Mouse (Mus musculus) gastrocnemius, postnatal 10 days (tissue): ENCODE results near the gene Prdx6. TPM values are rescaled to one million over a fixed set of nuclear protein-coding genes. Genes with fewer than 3 reads are reported as not detected.
"Not testable (repeated sequence)": the region's sequence is repeated elsewhere in the genome, so short reads cannot be mapped to it uniquely, and the experiment has no call there.

ENCODE experiments used
- DNase-seq: peaks from one replicate; pipeline ENCODE4 v3.0.0; 2021; ENCODE audit warnings: mixed read lengths
- total RNA-seq, 2 experiments: library from RNA; stranded (reverse); gene quantifications; 2 replicates each; pipeline ENCODE4 v1.2.3; 2021

The Prdx6 gene
- total RNA-seq, 2 experiments from 2014 or later = 78.5 to 78.8 TPM

DNA sequence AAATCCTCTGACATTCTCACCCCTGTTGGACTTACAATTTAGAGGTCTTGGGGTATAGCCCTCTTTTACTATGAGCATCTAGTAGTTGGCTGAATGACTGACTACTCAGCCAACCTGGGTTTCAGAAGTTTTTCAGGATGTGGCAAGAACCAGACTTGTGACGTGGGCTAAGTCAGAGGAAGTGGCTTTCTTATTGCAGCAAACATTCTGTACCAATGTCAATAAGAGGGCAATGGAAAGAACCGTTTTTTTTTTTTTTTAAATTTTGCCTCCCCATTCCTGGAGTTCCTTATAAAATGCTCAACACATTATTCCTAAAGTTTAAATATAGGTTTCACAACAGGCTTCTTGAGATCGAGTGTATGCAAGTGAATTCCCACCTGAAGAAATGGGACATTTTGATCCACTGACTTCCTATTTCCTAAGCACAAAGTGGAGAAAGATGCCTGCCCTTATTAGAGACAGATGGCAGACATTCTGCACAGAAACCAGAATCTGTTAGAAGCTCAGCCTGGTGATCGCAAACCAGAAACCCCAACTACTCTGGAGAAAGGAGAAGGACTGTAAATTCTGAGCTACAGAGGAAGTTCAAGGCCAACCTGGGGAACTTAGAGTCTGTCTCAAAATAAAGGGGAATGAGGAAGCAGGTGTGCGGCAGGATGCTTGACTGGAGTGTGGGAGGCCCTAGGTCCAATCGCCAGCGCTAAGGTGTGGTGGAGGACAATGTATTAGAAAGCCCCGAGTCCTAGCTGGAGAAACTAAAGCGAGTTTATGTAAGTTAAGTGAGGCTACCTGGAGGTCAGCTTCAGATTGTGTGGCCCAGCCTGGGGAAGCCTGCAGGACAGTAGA, 622 bp upstream of the Prdx6 start:
- DNase-seq = no peak

DNA sequence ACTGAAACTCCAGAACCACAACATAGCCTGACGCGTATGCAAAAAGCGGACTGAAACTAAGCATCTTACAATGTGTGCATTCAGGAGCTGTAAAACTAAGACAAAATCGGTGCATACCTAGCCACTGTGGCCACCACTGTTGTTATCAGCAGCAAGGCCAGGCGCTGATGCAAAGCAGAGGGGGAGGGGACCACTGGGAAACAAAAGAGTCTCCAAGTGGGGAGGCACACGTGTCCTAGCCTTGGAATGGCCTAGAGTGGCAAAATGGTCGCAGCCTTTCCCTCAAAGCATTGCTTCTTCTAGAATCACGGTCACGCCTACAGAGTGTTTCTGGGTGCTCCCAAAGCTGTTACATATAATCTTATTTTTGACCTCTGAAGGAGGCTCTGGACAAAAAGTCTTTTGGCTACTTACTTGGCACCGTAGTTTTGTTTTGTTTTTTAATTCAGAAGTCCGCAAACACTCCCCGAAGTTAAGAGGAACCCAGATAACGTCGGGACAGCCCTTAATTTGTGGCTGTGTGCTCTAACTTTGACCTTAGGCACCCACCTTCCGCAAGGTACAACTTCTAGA, 902 bp downstream of the Prdx6 start:
- peak; percentile 11 for DNase-seq

DNA sequence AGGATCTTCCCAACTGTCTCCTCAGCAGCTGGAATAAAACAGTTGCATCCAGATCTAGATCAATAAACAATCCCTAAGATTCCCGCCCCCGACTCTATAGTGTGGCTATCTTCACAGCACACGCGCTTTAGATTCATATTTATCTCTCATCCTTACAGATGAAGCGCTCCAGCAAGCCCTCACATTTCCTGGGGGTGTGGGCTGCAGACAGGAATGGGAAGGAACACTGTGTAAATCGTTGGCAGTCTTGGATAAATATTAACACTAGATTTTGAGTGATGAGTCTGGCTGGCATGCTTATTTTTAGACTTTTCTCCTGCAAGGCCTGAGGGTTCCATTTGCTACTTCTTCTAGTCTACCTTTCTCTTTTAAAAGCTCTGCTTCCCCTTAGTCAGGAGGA, 1.6 kb downstream of the Prdx6 start:
- DNase-seq = no peak

DNA sequence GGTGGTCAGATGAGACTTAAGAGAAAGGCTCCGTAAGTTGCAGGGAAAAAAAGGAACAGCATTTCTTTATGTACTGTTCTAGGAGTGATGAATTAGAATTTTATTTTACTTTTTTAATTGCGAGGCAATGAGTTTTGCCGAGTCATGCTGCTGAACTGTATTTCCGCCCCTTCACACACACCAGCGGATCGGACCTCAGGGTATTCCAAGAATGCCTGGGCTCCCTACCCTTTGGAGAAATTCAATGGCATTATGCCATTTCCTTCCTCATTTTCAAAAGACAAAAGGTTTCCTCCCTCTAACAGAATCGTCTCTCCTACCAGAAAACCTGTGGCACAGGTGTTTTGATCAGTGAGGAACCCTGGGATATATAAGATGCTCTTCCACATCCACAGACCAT, 2.3 kb downstream of the Prdx6 start:
- DNase-seq = no peak

GRCm38 (mm10) chr1:161247643-161248580, 3.1 kb downstream of the Prdx6 start:
- no peak for DNase-seq

- no peak for DNase-seq
Measured at GRCm38 (mm10) chr1:161247176-161247575, 3.8 kb downstream of the Prdx6 start.

- DNase-seq = no peak
Measured at GRCm38 (mm10) chr1:161237750-161238149, 13.3 kb downstream of the Prdx6 start.

GRCm38 (mm10) chr1:161237339-161237738, 13.7 kb downstream of the Prdx6 start:
- DNase-seq = no peak

- DNase-seq = peak; percentile 12
Measured at GRCm38 (mm10) chr1:161233226-161233839, 17.7 kb downstream of the Prdx6 start.

DNA sequence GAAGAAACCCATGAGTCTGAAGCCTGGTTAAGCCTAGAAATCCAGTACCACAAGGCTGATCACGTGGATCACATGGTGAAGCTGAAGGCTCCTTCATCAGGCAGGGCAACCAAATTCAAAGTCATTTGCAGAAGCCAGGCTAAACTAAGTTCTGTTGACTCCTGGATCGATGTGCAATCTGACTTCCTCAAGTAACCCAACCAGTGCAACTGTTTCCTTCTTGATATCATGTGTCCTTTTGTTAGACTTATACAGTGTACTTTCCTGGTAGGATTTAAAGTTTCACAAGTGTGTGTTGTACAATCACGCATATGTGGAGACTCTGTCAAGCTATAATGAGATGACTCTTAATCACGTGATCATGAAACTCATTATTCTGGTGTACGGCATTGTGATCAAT, 18.8 kb downstream of the Prdx6 start:
- no peak for DNase-seq

GRCm38 (mm10) chr1:161224837-161225236, 26.2 kb downstream of the Prdx6 start:
- DNase-seq = no peak

GRCm38 (mm10) chr1:161219816-161220215, 31.2 kb downstream of the Prdx6 start:
- no peak for DNase-seq

- peak; percentile 12 for DNase-seq
Measured at GRCm38 (mm10) chr1:161214465-161214864, 36.6 kb downstream of the Prdx6 start.

- DNase-seq = no peak
Measured at GRCm38 (mm10) chr1:161199856-161200255, 51.2 kb downstream of the Prdx6 start.

DNA sequence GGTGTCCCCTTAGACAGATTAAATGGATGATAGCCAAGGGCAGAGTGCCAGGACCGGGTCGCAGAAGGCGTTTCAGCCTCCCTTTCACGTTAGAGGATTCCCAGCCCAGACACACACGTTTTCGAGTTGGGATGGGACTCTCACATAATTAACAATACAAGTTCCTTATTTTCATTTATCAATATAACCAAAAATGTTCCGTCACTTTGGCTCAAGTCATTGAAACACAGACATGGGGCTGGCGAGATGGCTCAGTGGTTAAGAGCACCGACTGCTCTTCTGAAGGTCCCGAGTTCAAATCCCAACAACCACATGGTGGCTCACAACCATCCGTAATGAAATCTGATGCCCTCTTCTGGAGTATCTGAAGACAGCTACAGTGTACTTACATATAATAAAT, 54.7 kb downstream of the Prdx6 start:
- DNase-seq = not testable (repeated sequence)

GRCm38 (mm10) chr1:161195541-161196351, 55.3 kb downstream of the Prdx6 start:
- peak; percentile 69 for DNase-seq

DNA sequence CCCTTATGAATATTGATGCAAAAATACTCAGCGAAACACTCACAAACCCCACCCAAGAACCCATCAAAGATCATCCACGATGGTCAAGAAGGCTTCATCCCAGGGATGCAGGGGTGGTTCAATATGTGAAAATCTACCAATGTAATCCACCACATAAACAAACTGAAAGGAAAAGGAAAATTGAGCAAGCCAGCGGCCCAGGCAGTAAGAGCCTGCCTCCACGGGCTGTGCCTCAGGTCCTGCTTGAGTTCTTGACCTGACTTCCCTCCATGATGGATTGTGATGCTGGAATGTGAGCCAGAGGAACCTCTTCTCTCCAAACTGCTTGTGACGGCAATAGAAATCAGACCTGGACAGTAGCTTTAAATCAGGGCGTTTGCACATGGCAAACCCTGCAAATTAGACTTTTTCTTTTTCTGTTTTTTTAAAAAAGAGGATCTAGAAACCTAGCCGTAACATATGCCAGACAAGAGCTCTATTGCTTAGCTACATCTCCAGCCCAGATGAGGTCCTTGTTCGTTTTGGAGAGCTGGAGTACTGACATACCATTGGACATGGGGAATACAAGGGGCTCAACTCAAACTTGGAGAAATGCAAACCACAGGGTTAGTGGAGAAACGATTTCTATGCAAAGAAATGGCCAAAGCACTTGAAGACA, 60.6 kb downstream of the Prdx6 start:
- DNase-seq = no peak
